Mouse (Mus musculus): ENCODE results near the gene Nmur2.
A peak's percentile ranks its signal among the peaks of the same experiment; 100 is the strongest.

- TF ChIP-seq HCFC1 (IDR thresholded peaks at IDR 0.05; ENCODE audit: borderline replicate concordance, insufficient read depth, low read length) (no peak), ZNF384 (IDR thresholded peaks at IDR 0.05; ENCODE audit: low read depth, low read length) (no peak), ZC3H11A (IDR thresholded peaks at IDR 0.05; ENCODE audit: borderline replicate concordance, low read depth, low read length) (peak; percentile 98)
Measured at GRCm38 (mm10) chr11:55991505-55992066, 49.2 kb downstream of the Nmur2 start.
